Mouse (Mus musculus): ENCODE results near the gene Rnf115.

GRCm38 (mm10) chr3:96828984-96829383, 101.5 kb downstream of the Rnf115 start, which contains the start of the genes Pdzk1 and Cd160:
- TF ChIP-seq CTCF (IDR thresholded peaks at IDR 0.05; ENCODE audit: extremely low read depth, insufficient read depth, insufficient read length, insufficient replicate concordance): no peak
- no peak for TF ChIP-seq POLR2A (IDR thresholded peaks at IDR 0.05; ENCODE audit: low read depth, low read length)
